8 mouse cellular contexts compared by ENCODE assay signal in the genomic region with DNA sequence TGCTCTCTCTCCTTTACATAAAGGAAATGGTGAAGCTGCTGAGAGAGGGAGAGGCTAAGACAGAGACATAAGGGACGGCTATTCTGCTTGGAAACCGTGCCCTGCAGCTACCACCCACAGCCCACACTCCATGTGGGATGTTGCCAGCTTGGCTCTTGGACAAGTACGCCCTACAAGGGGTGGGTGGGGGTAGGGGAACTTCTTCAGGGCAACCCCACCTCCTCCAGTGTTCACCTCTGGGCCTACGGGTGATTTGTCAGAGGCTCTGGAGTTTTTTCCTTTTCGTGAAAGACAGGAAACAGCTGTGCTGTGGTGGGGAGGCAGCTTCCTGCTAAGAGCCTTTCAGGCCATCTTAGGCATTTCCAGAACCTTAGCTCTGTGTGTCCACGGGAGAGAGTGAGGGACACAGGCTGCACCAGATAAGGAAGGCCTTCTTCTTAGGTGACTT. TPM values are rescaled to one million over a fixed set of nuclear protein-coding genes. Genes with fewer than 3 reads are reported as not detected.
DNase-seq lines count a peak whose midpoint lies in the region; ATAC-seq lines count a peak whose summit lies in the region.

No protein-coding gene starts in this region.

- no peaks in the 10 kb centered on the region for H3K9me3 ChIP-seq in heart, embryonic 13.5 days

- no peak for ATAC-seq in heart, embryonic 13.5 days (ENCODE audit: extremely low read depth, insufficient number of reproducible peaks, low FRiP score, low TSS enrichment)

- 0 out of 2 replicates have a peak overlapping the region, but pooled peaks have one; percentile 25 for H3K9ac ChIP-seq in heart, embryonic 13.5 days

- H3K4me1 ChIP-seq in heart, embryonic 13.5 days = peaks cover 9% of the 10 kb centered on the region; the same call in 1 of the 2 replicates

- WGBS in heart, embryonic 13.5 days = 32% methylated on average over 6 of the region's 6 CpGs

- peak overlapping the region; percentile 76 for H3K27ac ChIP-seq in heart, embryonic 13.5 days (replicated peaks)

- peak overlapping the region; percentile 11; the same call in 1 of the 2 replicates for H3K4me2 ChIP-seq in heart, embryonic 13.5 days

- DNase-seq in layer of hippocampus, postnatal 10 days (ENCODE audit: low spot score in 2 of 2) = peak; percentile 15 to 24
- no peak for DNase-seq in layer of hippocampus, adult 9-11 months
- DNase-seq in c-Kit-positive CD71-negative TER-119-negative erythroid progenitor cells, embryonic 14.5 days (ENCODE audit: low read depth) = peak; percentile 43
- DNase-seq in kidney, postnatal 4 days = peak; percentile 48 to 66
- DNase-seq in lung, postnatal 4 days = peak; percentile 63 to 79
- DNase-seq in gastrocnemius, postnatal 36 days = no peak
- no peak for DNase-seq in cerebellum, adult 11 months

- 0 out of 2 replicates have a peak, but pooled peaks cover 4% of the 10 kb centered on the region for H3K27me3 ChIP-seq in heart, embryonic 13.5 days (replicated peaks)

- H3K4me3 ChIP-seq in heart, embryonic 13.5 days = no peak overlapping the region

- H3K36me3 ChIP-seq in heart, embryonic 13.5 days = no peaks in the 10 kb centered on the region

- intact Hi-C loops in gastrocnemius, postnatal 36 days (cut with DNase I) = no loop called here

RNA-seq across cellular contexts. Expression of gene Cdc16, which starts 17.1 kb away (rescaled TPM):
- total RNA-seq in layer of hippocampus, postnatal 10 days (2021) = 10 to 100 TPM; 68.8 to 69.9 TPM
- polyA plus RNA-seq in heart, embryonic 13.5 days (2015; fragmentation: Nextera tagmentation; extraction: Ambion mirVana) = 115 and 116 TPM in 2 replicates
- total RNA-seq in gastrocnemius, postnatal 36 days (2021) = 10 to 100 TPM; 28.1 to 28.9 TPM

RNA-seq across cellular contexts. Expression of gene Cfap97d2, which starts 34.7 kb away (rescaled TPM):
- 1 to 10 TPM; 1.8 to 2.3 TPM for total RNA-seq in layer of hippocampus, postnatal 10 days (2021)
- not detected in 2 replicates for polyA plus RNA-seq in heart, embryonic 13.5 days (2015; fragmentation: Nextera tagmentation; extraction: Ambion mirVana)
- not detected for total RNA-seq in gastrocnemius, postnatal 36 days (2021)

RNA-seq across cellular contexts. Expression of gene Upf3a, which starts 45.1 kb away (rescaled TPM):
- 10 to 100 TPM; 42.1 to 50.6 TPM for total RNA-seq in layer of hippocampus, postnatal 10 days (2021)
- 24.3 and 25.4 TPM in 2 replicates for polyA plus RNA-seq in heart, embryonic 13.5 days (2015; fragmentation: Nextera tagmentation; extraction: Ambion mirVana)
- 1 to 10 TPM; 8.9 to 9.2 TPM for total RNA-seq in gastrocnemius, postnatal 36 days (2021)

Comparison
In these comparisons a context has a peak if more than half of its experiments do, and no peak if none do; other contexts are left out.
1. DNase-seq: peak in layer of hippocampus, postnatal 10 days (2 of 2), c-Kit-positive CD71-negative TER-119-negative erythroid progenitor cells, embryonic 14.5 days (single experiment), kidney, postnatal 4 days (2 of 2) and lung, postnatal 4 days (2 of 2); none in layer of hippocampus, adult 9-11 months (single experiment), gastrocnemius, postnatal 36 days (0 of 2) and cerebellum, adult 11 months (single experiment).
2. RNA of gene Upf3a, which starts 45.1 kb away (total RNA-seq): 42.1 to 50.6 TPM in layer of hippocampus, postnatal 10 days; 8.9 to 9.2 TPM in gastrocnemius, postnatal 36 days; every median in the first group is over 4 times any median in the second.